Mouse (Mus musculus) adrenal gland, adult 2 months (tissue): ENCODE results near the gene Nfam1. TPM values are rescaled to one million over a fixed set of nuclear protein-coding genes. Genes with fewer than 3 reads are reported as not detected.
"Not testable (repeated sequence)": the region's sequence is repeated elsewhere in the genome, so short reads cannot be mapped to it uniquely, and the experiment has no call there.

Source experiments
- DNase-seq: peaks from one replicate; pipeline ENCODE4 v3.0.0; 2021
- long read RNA-seq: library from polyadenylated mRNA; stranded (forward); transcript quantifications from one replicate; pipeline ENCODE4 v2.0.0, GENCODE M21; 2021
- polyA plus RNA-seq: library from polyadenylated mRNA; depleted of rRNA; stranded (reverse); fragments of >200 nt; gene quantifications from 2 replicates; pipeline ENCODE4 v1.2.3, GENCODE M21; 2012; rRNA removed
- total RNA-seq, 2 experiments: library from RNA; stranded (reverse); gene quantifications; 2 replicates each; pipeline ENCODE4 v1.2.3; 2021

Gene Nfam1
- total RNA-seq = 1 to 10 TPM; 3.6 to 3.8 TPM
- 2.2 and 2.9 TPM in 2 replicates for polyA plus RNA-seq
- long read RNA-seq, full-length matches to known transcripts = 4 of 4 reads
- long read RNA-seq, partial matches to known transcripts = 0 of 4 reads
- long read RNA-seq, other reads (novel, unspliced or antisense) = 0 of 4 reads

DNA sequence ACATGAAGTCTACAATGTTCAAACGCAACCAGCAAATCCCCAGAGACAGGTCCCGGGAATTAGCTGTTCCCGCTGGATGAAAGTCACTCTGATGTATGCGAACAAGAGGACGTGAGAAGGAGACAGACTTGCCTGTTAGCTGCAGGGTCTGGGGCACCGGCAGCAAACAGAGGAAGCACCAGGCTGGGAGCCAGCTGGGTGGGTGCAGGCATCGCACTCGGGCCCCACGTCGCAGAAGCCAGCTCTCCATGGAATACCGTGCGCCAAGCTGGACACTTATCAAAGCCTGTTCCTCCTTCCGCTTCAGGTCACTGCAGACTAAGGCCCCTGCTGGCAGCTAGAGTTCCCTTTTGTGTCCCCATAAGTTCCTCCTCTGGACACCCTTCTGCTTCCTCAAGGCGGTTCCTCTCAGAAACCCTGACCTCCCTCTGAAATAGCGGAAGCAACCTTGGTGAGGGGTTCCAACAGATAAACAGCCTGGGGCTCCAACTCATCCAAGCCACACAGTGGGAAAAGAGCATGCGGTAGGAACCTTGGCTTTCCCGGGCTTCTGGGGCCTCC, at the start of gene Nfam1:
Nfam1 (minus strand) TSS at position 326 of the 561 bp plus-strand sequence.
- peak; percentile 47 for DNase-seq

DNA sequence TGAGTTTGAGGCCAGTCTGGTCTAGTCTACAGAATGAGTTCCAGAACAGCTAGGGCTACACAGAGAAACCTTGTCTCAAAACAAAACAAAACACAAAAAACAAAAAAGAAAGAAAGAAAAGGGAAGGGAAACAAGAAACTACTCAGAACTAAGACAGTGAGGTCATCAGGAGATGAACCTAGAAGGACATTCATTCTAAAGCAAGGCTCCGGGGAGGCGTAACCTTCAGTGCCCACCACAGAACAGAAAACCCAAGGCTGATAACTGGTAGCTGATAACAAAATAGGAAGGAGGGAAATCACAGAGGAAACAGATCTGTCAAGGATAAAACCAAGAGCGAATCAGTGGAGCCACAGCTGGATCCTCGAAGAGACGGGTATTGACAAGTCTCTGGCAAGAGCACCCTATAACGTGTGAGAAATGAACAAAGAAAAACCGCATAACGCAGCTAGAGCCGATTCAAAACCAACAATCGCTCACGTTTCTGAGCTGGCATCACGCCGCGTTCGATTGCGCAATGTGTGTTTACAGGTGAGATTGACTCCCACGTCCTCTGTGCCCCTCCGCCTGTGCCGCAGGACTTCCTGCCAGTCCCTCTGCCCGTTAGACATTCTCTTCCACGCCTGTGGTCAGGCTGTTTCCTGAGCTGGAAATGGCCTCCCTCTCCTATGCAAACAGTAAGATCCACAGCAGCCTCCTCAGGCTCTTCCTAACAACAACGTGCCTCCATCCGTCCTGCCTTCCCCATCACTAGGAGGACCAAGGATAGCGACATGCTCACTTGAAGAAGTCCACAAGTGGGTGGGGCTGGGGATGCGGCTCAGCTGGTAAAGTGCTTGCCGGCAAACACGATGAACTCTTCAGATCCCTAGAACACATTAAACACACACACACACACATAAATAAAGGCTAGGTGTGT, 42.8 kb upstream of the Nfam1 start:
- DNase-seq = no peak

DNA sequence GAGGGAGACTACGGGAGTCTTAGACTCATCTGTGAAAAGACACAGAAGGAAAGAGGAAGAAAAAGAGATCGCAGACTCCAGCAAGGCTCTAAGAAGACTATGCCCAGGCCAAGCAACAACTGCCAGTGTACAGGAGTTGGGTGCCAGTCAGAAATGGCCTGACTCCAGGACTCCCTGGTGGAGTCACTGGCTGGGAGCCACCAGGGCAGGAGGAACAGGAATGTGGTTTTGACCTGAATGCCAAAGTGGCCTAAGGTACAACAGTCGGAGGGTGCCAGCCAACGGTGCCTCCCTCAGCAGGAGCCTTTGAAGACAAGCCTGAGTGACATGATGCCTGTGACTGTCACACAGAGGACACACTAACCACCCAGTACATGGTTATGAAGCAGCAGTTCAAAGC, 41.1 kb upstream of the Nfam1 start:
- DNase-seq = peak; percentile 43

DNA sequence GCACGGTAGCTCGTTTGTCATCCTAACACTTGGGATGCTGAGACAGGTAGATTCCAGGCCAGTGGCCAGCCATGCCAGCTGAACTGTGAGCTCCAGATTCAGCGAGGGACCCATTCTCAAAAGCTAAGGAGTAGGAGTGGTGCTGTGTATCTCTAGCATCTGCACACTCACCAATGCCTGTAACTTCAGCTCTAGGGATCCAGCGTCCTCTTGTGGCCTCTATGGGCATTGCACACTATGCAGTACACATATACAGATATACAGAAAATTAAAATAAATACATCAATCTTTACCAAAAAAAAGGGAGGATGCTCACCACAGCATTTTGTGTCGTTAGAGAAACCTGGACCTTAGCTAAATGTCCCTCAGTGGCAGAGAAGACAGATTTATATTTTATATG, 38.6 kb upstream of the Nfam1 start:
- no peak for DNase-seq

DNA sequence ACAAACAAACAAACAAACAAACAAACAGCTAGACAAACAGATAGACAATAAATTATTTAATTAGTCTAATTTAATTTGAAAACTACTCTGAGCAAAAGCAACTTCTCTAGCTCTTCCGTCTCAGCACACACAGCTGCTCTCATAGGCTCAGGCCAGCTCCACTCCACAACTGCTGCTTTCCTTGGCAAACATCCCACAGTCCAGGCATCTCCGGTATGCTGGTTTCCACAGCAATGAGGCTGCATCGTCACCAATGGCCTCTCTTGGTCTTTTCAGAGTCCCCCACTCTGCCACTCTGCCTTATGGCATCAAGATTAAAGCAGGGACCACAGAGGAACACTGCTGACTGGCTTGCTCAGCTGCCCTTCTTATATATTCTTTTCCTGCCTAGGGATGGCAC, 37.8 kb upstream of the Nfam1 start:
- DNase-seq = no peak

DNA sequence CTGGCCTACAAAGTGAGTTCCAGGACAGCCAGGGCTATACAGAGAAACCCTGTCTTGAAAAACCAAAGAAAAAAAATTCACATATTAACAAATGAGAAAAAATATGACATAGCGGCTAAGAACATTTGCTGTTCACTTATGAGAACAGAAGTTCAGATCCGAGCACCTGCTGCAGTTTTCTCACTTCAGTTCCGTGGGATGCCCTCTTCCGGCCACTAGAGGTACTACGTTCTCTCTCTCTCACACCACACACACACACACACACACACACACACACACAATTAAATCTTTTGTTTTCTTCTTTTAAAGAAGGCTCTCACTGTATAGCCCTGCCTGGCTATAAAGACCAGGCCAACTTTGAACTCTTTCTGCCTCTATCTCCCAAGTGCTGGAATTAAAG, 35.2 kb upstream of the Nfam1 start:
- DNase-seq = no peak

DNA sequence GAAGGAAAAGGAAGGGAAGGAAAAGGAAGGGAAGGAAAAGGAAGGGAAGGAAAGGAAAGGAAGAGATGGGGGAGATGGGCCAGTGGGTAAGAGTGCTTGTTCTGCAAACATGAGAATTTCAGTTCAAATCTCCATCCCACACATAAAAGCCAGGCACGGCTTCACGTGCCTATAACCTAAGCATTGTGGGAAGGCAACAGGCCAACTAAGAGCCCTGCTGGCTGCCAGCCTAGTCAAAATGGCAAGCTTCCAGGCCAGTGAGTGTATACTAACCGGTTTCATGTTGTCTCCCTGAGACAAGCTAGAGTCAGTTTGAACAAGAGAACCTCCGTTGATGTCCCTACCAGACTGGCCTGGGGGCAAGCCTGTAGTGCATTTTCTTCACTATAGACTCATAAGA, 32.4 kb upstream of the Nfam1 start:
- peak; percentile 88 for DNase-seq

DNA sequence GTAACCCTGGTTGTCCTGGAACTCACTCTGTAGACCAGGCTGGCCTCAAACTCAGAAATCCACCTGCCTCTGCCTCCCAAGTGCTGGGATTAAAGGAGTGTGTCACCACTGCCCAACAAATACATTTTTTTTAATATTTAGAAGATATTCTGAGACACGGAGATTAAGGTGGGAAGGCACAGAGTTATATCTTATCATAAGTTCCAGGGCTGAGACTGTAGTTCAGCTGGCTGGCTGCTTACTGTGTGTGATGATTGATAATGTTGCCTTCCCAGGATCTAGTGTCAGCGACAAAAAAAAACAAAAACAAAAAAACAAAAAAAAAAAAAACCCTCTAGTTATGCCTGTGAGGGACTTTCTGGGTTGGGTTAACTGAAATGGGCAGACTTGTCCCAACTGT, 29.5 kb upstream of the Nfam1 start:
- not testable (repeated sequence) for DNase-seq

DNA sequence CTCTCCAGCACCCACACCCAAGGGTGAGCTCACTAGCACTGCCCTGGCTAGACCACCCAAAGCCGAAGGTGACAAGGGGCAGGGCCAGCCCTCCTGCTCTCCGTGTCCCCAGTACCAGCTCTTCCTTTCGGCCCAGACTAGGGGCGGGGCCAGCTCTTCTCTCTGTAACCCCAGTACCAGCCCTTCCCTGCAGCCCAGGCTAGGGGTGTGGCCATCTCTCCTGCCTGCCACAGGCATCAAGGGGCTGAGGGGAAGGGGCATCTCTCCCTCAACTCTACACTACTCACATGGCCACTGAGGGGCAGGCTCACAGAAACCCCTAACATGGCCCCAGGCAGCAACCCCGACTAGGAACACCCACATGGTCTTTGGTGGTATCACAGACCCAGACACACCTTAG, 28.6 kb upstream of the Nfam1 start:
- DNase-seq = no peak

DNA sequence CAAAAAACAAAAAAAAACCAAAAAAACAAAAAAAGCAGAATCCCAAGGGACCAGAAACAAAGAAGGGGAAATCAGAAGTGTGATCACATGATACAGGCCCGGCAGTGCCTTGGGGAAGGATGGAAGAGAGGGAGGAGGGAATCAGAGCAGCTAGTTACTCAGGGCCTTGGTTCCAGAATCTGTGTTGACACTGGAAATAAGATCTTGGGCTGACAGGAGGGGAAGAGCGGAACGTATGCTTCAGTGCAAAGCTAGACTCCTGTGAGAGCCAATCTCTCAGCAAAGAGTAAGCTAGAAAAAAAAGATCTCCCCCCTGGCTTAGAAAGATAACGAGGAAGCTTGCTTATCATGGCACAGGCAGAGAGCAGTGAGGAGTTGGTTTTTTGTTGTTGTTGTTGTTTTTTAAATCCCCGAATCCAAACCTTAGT, 26.1 kb upstream of the Nfam1 start:
- DNase-seq = no peak

DNA sequence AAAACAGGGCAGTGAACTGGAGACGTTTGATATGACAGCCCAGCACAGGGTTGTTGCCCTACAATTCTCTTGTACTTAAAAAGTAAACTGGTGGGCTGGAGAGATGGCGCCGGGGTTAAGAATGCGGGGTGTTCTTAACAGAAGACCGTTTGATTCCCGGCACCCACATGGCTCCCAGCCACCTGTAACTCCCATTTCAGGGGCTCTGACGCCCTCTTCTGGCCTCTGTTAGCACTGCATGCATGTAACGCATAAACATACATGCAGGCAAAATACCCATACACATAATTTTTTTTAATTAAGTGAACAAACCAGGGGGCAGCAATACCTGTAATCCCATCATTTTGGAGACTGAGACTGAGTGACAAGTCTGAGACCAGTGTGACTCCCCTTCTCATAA, 24.4 kb upstream of the Nfam1 start:
- no peak for DNase-seq

DNA sequence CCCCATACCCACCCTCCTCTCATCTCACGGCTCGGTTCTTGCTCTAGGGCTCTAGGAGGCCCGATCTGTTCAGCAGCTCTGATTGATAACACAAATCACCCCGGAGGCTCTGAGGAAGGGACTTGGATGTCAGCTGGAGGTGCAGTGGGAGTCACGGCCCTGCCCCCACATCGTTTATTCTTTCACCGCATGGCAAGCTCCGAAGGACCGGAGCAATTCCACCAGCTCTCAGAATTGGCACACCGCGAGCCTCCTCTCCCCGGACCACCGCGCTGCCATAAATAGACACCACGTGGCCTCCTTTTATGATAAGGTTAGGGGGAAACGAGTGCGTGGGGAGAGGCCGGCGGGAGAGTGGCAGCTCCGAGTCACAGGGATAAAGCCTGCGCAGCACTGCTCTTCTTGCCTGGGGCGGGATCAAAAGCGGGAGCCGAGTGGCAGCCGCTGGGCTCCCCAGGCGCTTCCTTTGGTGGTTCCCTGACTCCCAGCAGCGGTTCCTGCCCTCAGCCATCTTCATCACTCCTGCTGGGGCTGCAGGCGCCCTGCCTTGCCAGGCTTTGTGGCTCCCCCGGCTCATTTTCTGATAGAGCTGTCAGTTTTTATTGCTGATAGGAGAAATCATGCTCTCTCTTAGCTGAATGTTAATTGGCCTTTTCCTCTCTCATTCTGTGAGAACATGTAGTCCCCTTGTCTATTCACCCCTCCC, 23.4 kb upstream of the Nfam1 start:
- peak; percentile 60 for DNase-seq

DNA sequence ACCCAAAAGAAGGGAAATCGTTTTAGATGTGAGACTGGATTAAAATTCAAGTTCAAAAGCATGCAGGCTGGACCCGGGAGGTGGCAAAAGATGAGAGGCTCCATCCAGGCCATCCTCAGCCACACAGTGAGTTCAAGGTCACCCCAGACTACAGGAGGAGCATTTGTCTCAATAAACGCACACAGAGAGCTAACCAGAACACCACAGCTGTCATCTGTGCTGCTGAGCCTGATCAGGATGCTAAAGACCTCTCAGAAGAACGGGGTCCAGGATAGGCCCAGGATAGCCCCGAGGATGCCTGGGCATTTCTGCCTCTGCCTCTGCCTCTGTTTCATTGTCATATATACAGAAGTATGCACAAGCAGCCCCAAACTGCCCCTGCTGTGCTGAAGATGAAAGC, 22.5 kb upstream of the Nfam1 start:
- DNase-seq = no peak

DNA sequence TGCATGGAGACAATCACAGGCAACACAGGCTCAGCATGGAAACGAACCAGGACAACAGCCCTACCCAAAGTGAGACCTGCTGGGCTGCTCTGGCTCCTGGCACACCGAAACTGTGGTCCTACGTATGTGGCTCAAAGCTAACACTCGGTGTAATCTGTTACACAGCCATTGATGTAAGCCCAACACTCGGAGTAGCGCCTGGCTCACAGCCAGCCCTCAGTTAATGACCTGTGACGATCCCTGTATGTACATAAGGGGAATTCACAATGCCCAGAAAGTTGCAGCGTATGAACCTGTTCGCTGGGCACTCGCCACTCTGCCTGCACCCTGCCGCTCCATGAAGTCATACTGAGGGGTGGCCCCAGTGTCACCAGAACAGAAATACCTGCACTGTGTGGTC, 20.2 kb upstream of the Nfam1 start:
- DNase-seq = no peak

DNA sequence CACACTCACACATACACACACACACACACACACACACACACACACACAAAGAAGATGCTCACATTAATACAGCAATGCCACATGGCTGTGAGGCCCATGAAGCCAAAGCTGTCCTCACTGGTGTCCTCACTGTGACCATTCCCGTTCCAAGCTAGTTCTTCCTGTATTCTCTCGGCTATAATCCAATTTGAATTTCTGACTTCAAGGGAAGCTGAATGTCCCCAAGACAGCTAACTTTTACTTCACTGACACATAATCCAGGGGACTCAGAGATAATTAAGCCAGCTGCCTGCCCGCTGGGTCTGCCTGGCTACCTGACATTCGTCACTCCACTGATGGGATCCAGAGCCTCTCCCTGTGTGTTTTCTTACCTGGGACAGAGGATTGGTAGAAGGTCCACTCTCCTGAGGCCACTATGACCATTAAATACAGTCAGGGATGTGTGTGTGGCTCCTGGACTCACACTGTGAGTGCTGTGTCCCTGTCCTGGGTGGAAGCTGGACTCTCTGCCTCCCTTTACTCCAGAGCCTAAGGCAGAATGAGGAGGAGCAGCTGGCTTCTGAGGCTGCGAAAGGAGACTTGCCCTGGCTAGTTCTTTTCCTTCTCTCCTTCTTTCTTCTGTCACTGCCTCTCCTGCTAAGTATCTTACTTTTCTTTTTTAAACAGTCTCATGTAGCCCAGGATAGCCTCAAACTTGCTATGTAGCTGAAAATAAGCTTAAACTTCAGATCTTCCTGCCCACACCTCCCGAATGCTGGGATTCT, 19.4 kb upstream of the Nfam1 start:
- DNase-seq = no peak

DNA sequence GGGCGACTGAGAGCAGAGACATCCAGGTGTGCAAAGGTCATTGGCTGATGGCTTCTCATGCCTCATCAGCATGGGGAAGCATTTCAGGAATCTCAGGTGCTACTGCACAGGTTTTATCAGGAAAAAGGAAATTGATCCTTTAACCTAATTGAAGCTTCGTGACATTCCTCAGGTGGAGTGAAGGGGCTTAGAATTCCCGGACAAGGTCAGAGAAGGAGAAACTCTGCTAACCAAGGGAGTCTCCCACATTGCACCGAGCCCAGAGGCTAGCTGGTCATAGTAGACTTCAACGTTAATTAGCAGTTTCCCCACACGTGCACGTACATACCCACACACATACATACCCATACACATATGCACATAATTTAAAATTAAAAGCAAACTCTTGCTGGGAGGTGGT, 13.6 kb upstream of the Nfam1 start:
- no peak for DNase-seq

DNA sequence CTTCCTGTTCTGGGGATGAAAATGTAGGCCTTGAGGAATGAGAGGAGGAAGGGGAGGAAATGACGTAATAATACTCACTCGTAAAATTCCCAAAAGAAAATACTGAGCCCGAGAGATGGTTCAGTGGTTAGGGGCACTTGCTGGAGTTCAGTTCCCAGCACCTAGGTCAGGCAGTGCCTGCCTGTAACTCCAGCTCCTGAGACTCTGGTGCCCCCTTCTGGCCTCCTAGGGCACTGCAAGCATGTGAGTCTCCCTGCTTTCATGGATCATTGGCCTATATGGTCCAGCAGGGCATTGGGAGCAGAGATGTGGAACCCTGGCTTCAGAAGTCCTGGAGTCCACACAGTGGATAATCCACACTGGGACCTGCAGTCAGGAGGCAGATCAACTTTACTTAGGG, 13.2 kb upstream of the Nfam1 start:
- no peak for DNase-seq

DNA sequence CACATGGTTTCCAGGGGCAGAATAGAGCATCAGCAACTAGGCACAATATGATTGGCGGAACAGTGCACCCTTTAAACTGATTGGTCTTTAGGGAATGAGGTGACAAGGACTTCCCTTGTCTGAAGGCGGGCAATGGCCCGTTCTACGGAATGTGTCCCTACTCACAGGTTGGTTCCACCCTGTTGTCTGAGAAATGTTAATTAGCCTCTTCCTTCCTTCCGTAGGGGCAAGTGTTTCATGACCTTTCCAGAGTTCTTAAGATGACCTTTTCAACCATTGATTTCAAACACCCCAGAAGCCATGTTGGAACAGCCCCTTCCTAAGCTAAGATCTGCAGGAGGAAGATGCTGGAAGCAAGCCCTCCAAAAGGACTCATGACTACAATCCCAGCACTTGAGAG, 12.5 kb upstream of the Nfam1 start:
- not testable (repeated sequence) for DNase-seq

DNA sequence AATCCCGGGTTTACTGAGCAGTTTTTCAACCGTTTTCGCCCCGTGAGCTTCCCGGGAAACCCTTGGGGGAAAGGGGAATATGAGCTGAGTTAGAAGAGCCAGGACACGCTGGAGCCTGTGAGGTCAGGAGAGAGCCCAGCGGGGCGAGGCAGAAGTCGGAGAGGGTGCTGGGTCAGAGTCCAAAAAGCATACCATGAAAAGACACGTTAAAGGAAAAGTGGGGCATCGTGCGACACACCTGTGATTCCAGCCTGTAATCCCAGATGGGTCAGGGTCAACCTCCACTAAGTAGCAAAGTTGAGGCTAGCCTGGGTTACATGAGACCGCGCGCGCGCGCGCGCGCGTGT, 10.2 kb upstream of the Nfam1 start:
- no peak for DNase-seq

DNA sequence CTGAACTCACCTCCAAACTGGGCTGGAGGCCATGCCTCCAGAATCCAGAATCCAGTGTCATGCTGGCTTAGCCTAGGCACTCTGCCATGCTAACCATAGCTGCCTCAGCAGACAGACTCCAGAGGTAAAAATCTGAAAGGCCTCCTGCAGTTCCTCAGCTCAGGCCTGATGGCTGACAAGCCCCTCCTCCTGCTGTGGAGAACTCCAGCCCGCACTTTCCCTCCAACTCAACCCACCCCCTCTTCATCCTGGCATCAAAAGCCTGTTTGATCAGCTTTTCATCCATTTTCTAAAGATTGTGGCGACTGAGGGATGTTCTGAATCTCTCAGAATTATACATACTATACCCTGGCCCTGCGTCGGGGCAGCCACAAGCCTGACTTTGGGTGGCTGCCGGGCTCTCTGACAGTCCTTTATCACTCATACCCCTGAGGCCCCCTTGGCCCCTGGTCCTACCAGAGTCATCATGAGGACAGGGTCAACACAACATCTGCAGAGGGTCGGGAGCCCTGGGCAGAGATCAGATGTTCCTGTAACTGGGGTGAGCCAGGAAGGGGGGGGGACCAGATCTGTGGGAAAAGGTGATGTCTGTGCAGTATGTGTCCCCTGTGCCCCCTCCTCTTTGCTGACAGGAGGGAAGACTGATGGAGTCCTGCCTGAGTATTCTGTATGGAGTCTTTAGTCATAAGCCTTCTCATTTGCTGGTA, 9.7 kb upstream of the Nfam1 start:
- no peak for DNase-seq

DNA sequence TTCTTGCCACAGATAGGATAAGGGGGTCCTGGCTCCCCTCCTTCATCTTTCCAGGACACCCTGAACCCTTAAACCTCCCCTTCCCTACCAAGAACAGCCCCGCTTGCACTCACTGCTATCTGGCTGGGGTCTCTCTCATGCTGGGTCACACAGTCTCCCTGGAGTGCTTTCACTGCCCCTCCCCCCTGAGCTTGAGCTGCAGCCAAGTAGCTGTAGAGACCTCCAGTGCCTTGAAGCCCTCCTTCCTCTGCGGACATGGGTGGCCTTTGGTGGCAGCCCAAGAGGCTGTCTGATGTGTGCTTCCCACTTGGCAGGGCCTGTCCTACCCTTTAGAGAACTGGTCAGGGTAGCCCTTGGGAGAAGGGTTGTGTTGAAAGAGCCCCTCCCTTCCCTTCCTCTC, 7.0 kb upstream of the Nfam1 start:
- DNase-seq = no peak

DNA sequence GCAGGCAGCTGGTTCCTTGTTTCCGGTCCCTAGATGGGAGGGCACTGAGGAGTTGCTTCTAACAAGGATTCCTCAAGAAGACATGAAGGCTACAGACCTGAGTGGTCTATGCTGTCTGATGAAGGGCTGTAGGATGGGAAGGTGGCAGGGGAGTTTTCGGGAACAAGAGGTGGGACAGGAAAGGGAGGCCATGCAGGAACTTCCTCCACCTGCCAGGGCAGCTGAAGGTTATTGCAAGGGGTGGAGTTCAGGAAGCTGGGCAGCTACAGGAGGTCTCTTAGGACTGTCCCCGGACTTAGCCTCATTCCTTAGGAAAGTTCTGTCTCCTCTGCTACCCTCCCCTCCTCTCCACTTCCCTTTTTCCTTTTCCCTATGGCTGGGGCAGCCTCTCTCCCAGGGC, 5.7 kb upstream of the Nfam1 start:
- DNase-seq = no peak
